Mouse (Mus musculus): ENCODE measurements around the gene Tnfaip1.
A peak's percentile ranks its signal among the peaks of the same experiment; 100 is the strongest.

The Tnfaip1 gene

GRCm38 (mm10) chr11:78499004-78499403 lies 37.1 kb downstream of the Tnfaip1 start, which contains the start of gene Vtn:
Gene Vtn, plus strand, starts transcription at chr11:78499091.
- DNase-seq, result peak; percentile 38

DNA sequence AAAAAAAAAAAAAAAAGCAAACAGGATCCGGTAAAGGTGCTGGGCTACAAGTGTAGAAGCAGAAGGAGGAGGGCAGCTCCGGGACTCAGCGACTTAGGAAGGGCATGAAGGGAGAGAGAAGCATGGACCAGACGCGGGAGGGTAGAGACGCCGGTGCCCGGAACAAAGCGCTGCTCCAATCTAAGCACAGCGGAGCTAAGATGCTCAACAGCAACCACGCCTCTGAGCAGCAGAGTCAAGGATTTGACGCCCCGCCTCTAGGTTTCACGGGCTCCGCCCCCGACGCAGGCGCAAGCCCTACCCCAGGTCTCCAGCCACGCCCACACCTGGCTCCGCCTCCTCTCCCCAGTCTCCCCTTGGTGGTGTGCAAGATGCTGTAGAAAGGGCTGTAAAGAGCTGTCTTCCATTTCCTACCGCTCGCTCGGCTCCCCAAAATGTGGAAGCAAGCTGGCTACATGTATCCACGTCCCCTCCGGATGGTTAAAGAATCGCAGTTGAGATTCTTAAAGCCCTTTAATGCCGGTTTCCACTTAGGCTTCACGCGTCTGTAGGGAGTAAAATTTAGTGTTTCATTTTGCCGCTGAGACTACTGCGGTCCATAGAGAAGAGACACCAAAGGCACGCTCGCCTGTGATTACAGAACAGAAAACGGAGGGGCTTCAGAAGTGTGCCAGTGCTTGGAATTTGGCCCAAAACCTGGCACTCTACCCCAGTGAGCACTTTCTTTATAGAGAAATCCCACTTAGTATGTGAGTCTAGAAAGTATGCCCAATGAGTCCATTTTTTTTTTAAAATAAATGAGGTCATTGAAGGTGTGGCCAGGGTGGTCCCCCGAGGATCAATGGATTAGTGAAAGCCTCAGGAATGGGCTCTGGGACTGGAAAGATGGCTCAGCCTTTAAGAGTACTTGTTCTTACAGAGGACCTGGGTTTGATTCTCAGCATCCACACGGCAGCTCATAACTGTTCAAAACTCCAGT lies 38.3 kb downstream of the Tnfaip1 start, which contains the start of gene Sarm1:
TSS of gene Sarm1 (minus strand) at position 211 of the 979 bp plus-strand sequence.
- peak; percentile 95 for DNase-seq

- no peak for DNase-seq
Observed at GRCm38 (mm10) chr11:78497071-78497541, 39.0 kb downstream of the Tnfaip1 start.

GRCm38 (mm10) chr11:78495904-78496303 lies 40.2 kb downstream of the Tnfaip1 start:
- DNase-seq, result peak; percentile 52

- DNase-seq, result peak; percentile 53
Observed at GRCm38 (mm10) chr11:78490781-78491241, 45.3 kb downstream of the Tnfaip1 start.

DNA sequence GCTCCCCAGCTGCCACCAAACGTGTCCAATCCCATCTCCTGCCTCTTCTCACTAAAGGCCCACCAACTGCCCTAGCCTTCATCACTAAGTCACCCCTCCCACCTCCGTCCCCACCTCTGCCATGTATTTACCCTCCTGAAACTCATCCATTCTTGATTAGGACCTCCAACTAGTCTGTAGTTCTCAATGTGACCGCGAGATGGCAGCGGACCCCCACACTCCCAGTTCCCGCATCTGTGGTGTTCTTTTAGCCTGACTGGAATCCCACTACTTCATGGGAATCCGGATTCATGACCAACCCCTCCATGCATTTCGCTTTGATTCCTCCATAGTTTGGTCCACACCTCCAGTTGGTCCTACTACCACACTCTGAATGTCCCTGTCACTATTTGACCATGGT lies 48.0 kb downstream of the Tnfaip1 start:
- DNase-seq, result peak; percentile 59

DNA sequence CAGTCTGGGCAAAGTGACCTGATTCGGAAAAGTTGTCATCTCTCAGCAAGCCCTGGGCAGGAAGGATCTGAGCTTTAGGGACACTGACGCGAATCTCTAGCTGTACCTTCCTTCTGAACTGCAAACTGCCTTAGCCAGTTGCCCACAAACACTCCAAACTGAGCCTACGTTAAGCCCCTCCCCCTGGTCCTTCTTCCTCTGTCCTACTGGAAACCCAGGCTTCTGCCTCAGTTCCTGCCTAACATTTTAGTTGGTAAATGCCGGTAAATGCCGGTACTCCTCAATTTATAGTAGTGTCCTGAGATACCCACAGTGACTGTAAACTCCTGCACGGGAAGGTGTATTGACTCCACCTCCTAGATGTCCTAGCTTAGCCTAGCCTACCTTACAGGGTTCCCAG lies 52.5 kb downstream of the Tnfaip1 start:
- DNase-seq, result no peak

DNA sequence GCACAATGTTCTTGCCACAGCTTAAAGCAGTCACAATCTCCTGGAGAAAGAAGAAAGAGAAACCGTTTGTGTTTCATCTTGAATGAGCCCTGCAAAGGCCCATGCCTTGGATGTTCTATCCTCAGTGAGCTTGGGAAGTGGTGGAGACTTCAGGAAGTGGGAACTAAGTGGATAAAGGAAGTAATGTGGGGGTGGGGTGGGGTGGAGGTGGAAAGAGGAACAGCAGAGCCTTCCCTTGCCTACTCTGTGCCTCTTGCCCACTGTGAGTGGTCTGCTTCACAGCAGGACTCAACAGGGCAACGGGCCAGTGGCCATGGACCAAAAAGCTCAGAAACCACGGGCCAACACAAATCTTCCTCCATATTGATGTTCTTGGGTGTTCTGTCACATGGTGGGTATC lies 60.8 kb downstream of the Tnfaip1 start:
- no peak for DNase-seq
